Mouse (Mus musculus): Measurements from ENCODE around the gene Flnb. TPM values are rescaled to one million over a fixed set of nuclear protein-coding genes. Genes with fewer than 3 reads are reported as not detected.

The Flnb gene
- polyA plus RNA-seq, 1 experiment = 326 TPM

DNA sequence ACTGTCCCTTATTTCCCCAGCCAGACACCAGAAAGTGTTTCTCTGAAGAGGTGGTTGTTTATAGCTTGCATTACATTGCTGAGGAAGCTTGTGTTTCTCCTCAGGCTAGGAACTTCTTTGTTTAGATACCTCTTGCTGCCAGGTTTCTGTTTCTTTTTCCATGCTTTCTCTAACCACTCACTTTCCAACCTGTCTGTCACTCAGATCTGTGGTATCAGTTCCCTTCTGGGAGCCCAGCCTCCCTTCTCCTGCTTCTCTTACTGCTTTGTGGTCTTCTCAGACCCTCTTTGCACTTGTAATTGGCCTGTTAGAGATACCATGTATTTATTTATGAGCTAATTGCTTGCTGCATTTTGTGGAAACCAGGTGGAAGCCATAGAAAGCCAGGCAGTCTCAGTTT, 105.9 kb downstream of the Flnb start:
- Histone ChIP-seq H3K9ac (ENCODE audit: low read depth, poor library complexity, severe bottlenecking) (no peak overlapping the region), H3K27ac (ENCODE audit: insufficient read depth, low read length) (no peak overlapping the region)

GRCm38 (mm10) chr14:7928362-7928761, 110.6 kb downstream of the Flnb start:
- Histone ChIP-seq H3K9ac (ENCODE audit: low read depth, poor library complexity, severe bottlenecking) (no peak overlapping the region), H3K27me3 (ENCODE audit: control insufficient read depth, insufficient read depth, low read length, poor library complexity, severe bottlenecking) (no peaks in the 10 kb centered on the region), H3K27ac (ENCODE audit: insufficient read depth, low read length) (no peak overlapping the region), H3K9me3 (replicated peaks; ENCODE audit: control insufficient read depth, insufficient read depth, low read length, poor library complexity, severe bottlenecking) (no peaks in the 10 kb centered on the region), H3K4me3 (ENCODE audit: low read depth, low read length) (no peak overlapping the region), H3K36me3 (ENCODE audit: control insufficient read depth, insufficient read depth, low read length, poor library complexity, severe bottlenecking) (peaks cover 52% of the 10 kb centered on the region), H3K4me1 (ENCODE audit: control insufficient read depth, insufficient read depth, low read length) (no peaks in the 10 kb centered on the region)
- no peak for TF ChIP-seq POLR2A (IDR thresholded peaks at IDR 0.05; ENCODE audit: insufficient read depth, low read length)
- no peak for TF ChIP-seq EP300 (IDR thresholded peaks at IDR 0.05; ENCODE audit: insufficient read depth, low read depth, low read length)
- no peak for TF ChIP-seq CTCF (IDR thresholded peaks at IDR 0.05; ENCODE audit: low read depth, low read length)

More for the DNA sequence above, 105.9 kb downstream of the Flnb start:
- Histone ChIP-seq H3K27me3 (ENCODE audit: control insufficient read depth, insufficient read depth, low read length, poor library complexity, severe bottlenecking) (no peaks in the 10 kb centered on the region), H3K4me3 (ENCODE audit: low read depth, low read length) (no peak overlapping the region), H3K9me3 (replicated peaks; ENCODE audit: control insufficient read depth, insufficient read depth, low read length, poor library complexity, severe bottlenecking) (no peaks in the 10 kb centered on the region), H3K36me3 (ENCODE audit: control insufficient read depth, insufficient read depth, low read length, poor library complexity, severe bottlenecking) (peaks cover 28% of the 10 kb centered on the region), H3K4me1 (ENCODE audit: control insufficient read depth, insufficient read depth, low read length) (no peaks in the 10 kb centered on the region)
- TF ChIP-seq EP300 (IDR thresholded peaks at IDR 0.05; ENCODE audit: insufficient read depth, low read depth, low read length) (no peak), CTCF (IDR thresholded peaks at IDR 0.05; ENCODE audit: low read depth, low read length) (no peak), POLR2A (IDR thresholded peaks at IDR 0.05; ENCODE audit: insufficient read depth, low read length) (no peak)

DNA sequence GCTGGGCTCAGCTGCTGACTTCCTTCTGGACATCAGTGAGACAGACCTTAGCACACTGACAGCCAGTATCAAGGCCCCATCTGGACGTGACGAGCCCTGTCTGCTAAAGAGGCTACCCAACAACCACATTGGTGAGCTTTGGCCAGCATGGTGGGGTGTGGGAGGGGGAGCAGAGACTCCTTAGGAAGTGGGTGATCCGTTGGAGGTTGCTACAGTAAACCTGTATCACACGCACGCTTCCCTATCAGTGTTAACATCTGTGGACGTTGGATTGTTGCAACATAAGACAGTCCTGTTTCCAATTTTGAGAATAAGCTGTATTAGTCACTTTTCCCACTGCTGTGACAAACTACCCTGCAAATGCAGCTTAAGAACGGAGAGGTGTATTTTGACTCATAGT, 111.3 kb downstream of the Flnb start:
- Histone ChIP-seq H3K27ac (ENCODE audit: insufficient read depth, low read length) (no peak overlapping the region), H3K4me3 (ENCODE audit: low read depth, low read length) (no peak overlapping the region), H3K27me3 (ENCODE audit: control insufficient read depth, insufficient read depth, low read length, poor library complexity, severe bottlenecking) (no peaks in the 10 kb centered on the region), H3K36me3 (ENCODE audit: control insufficient read depth, insufficient read depth, low read length, poor library complexity, severe bottlenecking) (peaks cover 47% of the 10 kb centered on the region), H3K9me3 (replicated peaks; ENCODE audit: control insufficient read depth, insufficient read depth, low read length, poor library complexity, severe bottlenecking) (no peaks in the 10 kb centered on the region), H3K4me1 (ENCODE audit: control insufficient read depth, insufficient read depth, low read length) (no peaks in the 10 kb centered on the region), H3K9ac (ENCODE audit: low read depth, poor library complexity, severe bottlenecking) (no peak overlapping the region)
- no peak for TF ChIP-seq POLR2A (IDR thresholded peaks at IDR 0.05; ENCODE audit: insufficient read depth, low read length)
- TF ChIP-seq CTCF (IDR thresholded peaks at IDR 0.05; ENCODE audit: low read depth, low read length) = no peak
- no peak for TF ChIP-seq EP300 (IDR thresholded peaks at IDR 0.05; ENCODE audit: insufficient read depth, low read depth, low read length)

DNA sequence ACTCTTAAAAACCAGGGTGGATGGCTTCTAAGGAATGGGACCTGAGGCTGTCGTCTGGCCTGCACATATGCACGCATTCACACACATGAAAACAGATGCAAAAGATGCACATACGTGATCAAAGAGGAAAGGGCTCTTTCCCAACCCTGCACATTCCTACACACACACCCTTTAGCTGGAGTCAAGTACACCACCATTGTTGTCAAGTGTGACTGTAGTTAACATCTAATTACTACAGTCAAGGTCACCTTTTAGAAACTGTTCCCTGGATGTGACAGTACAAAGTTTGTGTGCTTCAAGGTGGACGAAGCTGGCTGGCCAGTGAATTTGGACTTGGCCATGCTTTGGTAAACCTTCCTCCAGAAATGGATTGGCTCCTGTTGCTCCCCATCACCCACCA, 114.4 kb downstream of the Flnb start:
- Histone ChIP-seq H3K4me1 (ENCODE audit: control insufficient read depth, insufficient read depth, low read length) (no peaks in the 10 kb centered on the region), H3K9ac (ENCODE audit: low read depth, poor library complexity, severe bottlenecking) (no peak overlapping the region), H3K27me3 (ENCODE audit: control insufficient read depth, insufficient read depth, low read length, poor library complexity, severe bottlenecking) (no peaks in the 10 kb centered on the region), H3K27ac (ENCODE audit: insufficient read depth, low read length) (no peak overlapping the region), H3K9me3 (replicated peaks; ENCODE audit: control insufficient read depth, insufficient read depth, low read length, poor library complexity, severe bottlenecking) (no peaks in the 10 kb centered on the region), H3K4me3 (ENCODE audit: low read depth, low read length) (no peak overlapping the region), H3K36me3 (ENCODE audit: control insufficient read depth, insufficient read depth, low read length, poor library complexity, severe bottlenecking) (peaks cover 39% of the 10 kb centered on the region)
- TF ChIP-seq EP300 (IDR thresholded peaks at IDR 0.05; ENCODE audit: insufficient read depth, low read depth, low read length) = no peak
- no peak for TF ChIP-seq POLR2A (IDR thresholded peaks at IDR 0.05; ENCODE audit: insufficient read depth, low read length)
- TF ChIP-seq CTCF (IDR thresholded peaks at IDR 0.05; ENCODE audit: low read depth, low read length) = no peak

- H3K9ac ChIP-seq (ENCODE audit: low read depth, poor library complexity, severe bottlenecking) = no peak overlapping the region
- H3K27me3 ChIP-seq (ENCODE audit: control insufficient read depth, insufficient read depth, low read length, poor library complexity, severe bottlenecking) = no peaks in the 10 kb centered on the region
- H3K4me3 ChIP-seq (ENCODE audit: low read depth, low read length) = no peak overlapping the region
- H3K36me3 ChIP-seq (ENCODE audit: control insufficient read depth, insufficient read depth, low read length, poor library complexity, severe bottlenecking) = peaks cover 26% of the 10 kb centered on the region
- H3K27ac ChIP-seq (ENCODE audit: insufficient read depth, low read length) = no peak overlapping the region
- no peaks in the 10 kb centered on the region for H3K9me3 ChIP-seq (replicated peaks; ENCODE audit: control insufficient read depth, insufficient read depth, low read length, poor library complexity, severe bottlenecking)
- no peak for TF ChIP-seq EP300 (IDR thresholded peaks at IDR 0.05; ENCODE audit: insufficient read depth, low read depth, low read length)
- TF ChIP-seq POLR2A (IDR thresholded peaks at IDR 0.05; ENCODE audit: insufficient read depth, low read length) = no peak
- no peak for TF ChIP-seq CTCF (IDR thresholded peaks at IDR 0.05; ENCODE audit: low read depth, low read length)
- peaks cover 1% of the 10 kb centered on the region for H3K4me1 ChIP-seq (ENCODE audit: control insufficient read depth, insufficient read depth, low read length)
Observed at GRCm38 (mm10) chr14:7934166-7934565, 116.4 kb downstream of the Flnb start.

DNA sequence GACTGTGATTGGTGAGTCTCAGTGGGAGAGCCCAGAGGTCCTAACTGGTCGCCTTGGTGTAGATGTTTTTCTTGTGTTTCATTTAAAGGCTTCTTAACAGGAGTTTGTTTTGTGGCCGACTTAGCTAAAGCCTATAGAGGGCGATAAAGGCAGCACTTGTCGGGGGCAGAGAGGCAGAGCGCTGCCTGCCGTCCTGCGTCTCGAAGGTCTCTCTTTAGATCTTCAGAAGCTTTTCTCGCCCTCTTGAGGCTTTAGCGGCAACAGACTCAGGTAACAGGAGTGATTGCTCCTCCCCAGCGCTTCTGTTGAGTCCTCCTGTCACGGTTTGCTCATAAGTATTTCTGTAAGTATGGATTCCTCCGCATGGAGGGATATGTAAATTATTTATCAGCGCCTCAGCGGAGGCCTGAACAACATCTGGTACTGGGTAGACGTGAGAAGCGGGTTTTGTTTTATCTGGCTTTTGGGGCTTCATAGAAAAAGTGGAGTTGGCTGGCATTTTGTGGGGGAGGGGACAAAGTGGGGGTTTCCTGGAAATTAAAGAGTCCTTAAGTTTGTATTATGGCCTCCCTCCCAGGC, 119.4 kb downstream of the Flnb start:
- H3K9me3 ChIP-seq (replicated peaks; ENCODE audit: control insufficient read depth, insufficient read depth, low read length, poor library complexity, severe bottlenecking) = no peaks in the 10 kb centered on the region
- no peak overlapping the region; the same call in 1 of the 2 replicates for H3K27ac ChIP-seq (ENCODE audit: insufficient read depth, low read length)
- no peak overlapping the region for H3K4me3 ChIP-seq (ENCODE audit: low read depth, low read length)
- H3K9ac ChIP-seq (ENCODE audit: low read depth, poor library complexity, severe bottlenecking) = no peak overlapping the region
- TF ChIP-seq CTCF (IDR thresholded peaks at IDR 0.05; ENCODE audit: low read depth, low read length) (peak; percentile 77), EP300 (IDR thresholded peaks at IDR 0.05; ENCODE audit: insufficient read depth, low read depth, low read length) (no peak)
- peaks cover 1% of the 10 kb centered on the region for H3K4me1 ChIP-seq (ENCODE audit: control insufficient read depth, insufficient read depth, low read length)
- H3K36me3 ChIP-seq (ENCODE audit: control insufficient read depth, insufficient read depth, low read length, poor library complexity, severe bottlenecking) = peaks cover 6% of the 10 kb centered on the region
- no peaks in the 10 kb centered on the region for H3K27me3 ChIP-seq (ENCODE audit: control insufficient read depth, insufficient read depth, low read length, poor library complexity, severe bottlenecking)

Data from ES-Bruce4 (cell line).